Mouse (Mus musculus): ENCODE data around the gene Dact2.

DNA sequence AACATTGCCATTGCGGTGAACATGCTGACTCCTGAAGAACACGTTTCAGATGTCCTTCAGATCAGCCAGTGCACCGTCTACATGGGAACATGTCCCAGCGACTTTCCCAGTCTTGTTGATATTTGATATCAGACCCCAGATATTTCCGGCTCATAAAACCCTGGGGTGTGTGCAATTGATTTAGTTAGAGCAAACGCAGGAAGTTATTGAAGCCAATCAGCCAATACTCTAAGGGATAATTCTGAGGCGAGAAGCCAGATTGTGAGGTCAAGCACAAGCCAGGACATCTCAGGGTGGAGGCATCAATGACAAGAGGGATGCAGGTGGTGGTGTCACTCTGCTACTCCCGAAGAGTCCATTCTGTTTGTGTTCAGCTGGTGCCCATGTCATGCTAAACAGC lies 46.3 kb upstream of the Dact2 start:
- TF ChIP-seq ZNF384 (IDR thresholded peaks at IDR 0.05; ENCODE audit: low read depth, low read length): no peak
- TF ChIP-seq ZC3H11A (IDR thresholded peaks at IDR 0.05; ENCODE audit: borderline replicate concordance, low read depth, low read length): no peak
- no peak for TF ChIP-seq CHD2 (IDR thresholded peaks at IDR 0.05; ENCODE audit: low read depth, low read length)
